Mouse (Mus musculus) neural tube, embryonic 13.5 days (tissue): ENCODE data around the gene Rab8a. TPM values are rescaled to one million over a fixed set of nuclear protein-coding genes. Genes with fewer than 3 reads are reported as not detected.

Experiments used
- ATAC-seq: fragments of 200-750 bp; cut with Nextera tagmentation; 2 replicates; pipeline ENCODE4 v1.8.0; 2017; ENCODE audit warnings: low read depth, mild to moderate bottlenecking, moderate TSS enrichment, moderate library complexity
- H3K27ac ChIP-seq: fragments of 300-500 bp; sonication (generic); replicated peaks from 2 replicates; pipeline ENCODE4 v1.5.1; 2015; ENCODE audit warnings: moderate library complexity, mild to moderate bottlenecking, inconsistent platforms
- H3K27me3 ChIP-seq: fragments of 300-500 bp; sonication (generic); 2 replicates; pipeline ENCODE4 v1.6.1; 2015; ENCODE audit warnings: mild to moderate bottlenecking, inconsistent platforms
- H3K36me3 ChIP-seq: fragments of 300-500 bp; sonication (generic); 2 replicates; pipeline ENCODE4 v1.6.1; 2015; ENCODE audit warnings: mild to moderate bottlenecking, inconsistent platforms
- H3K4me1 ChIP-seq: fragments of 300-500 bp; sonication (generic); replicated peaks from 2 replicates; pipeline ENCODE4 v1.6.1; 2015; ENCODE audit warnings: inconsistent platforms
- H3K4me2 ChIP-seq: fragments of 300-500 bp; sonication (generic); 2 replicates; pipeline ENCODE4 v1.6.1; 2015; ENCODE audit warnings: inconsistent platforms, mild to moderate bottlenecking, moderate library complexity
- H3K4me3 ChIP-seq: fragments of 300-500 bp; sonication (generic); 2 replicates; pipeline ENCODE4 v1.5.1; 2015; ENCODE audit warnings: mild to moderate bottlenecking, inconsistent platforms
- H3K9ac ChIP-seq: fragments of 300-500 bp; sonication (generic); 2 replicates; pipeline ENCODE4 v1.6.1; 2015; ENCODE audit warnings: moderate library complexity, mild to moderate bottlenecking, inconsistent platforms
- H3K9me3 ChIP-seq: fragments of 300-500 bp; sonication (generic); 2 replicates; pipeline ENCODE4 v1.6.1; 2016; ENCODE audit warnings: inconsistent platforms
- WGBS: fragments of 180-500 bp; shearing (Covaris S2); methylation state at CpG from one replicate; pipeline ENCODE4 v1.1.7; 2015; 5-methylcytosine and 5-hydroxymethylcytosine counted together
- polyA plus RNA-seq: library from polyadenylated mRNA; unstranded; fragments of >200 nt; fragmentation: Nextera tagmentation; extraction: Ambion mirVana; gene quantifications from 2 replicates; pipeline ENCODE4 v1.2.1, GENCODE M21; 2015

Rab8a gene
- polyA plus RNA-seq, 1 experiment from 2014 or later, result 109 TPM

DNA sequence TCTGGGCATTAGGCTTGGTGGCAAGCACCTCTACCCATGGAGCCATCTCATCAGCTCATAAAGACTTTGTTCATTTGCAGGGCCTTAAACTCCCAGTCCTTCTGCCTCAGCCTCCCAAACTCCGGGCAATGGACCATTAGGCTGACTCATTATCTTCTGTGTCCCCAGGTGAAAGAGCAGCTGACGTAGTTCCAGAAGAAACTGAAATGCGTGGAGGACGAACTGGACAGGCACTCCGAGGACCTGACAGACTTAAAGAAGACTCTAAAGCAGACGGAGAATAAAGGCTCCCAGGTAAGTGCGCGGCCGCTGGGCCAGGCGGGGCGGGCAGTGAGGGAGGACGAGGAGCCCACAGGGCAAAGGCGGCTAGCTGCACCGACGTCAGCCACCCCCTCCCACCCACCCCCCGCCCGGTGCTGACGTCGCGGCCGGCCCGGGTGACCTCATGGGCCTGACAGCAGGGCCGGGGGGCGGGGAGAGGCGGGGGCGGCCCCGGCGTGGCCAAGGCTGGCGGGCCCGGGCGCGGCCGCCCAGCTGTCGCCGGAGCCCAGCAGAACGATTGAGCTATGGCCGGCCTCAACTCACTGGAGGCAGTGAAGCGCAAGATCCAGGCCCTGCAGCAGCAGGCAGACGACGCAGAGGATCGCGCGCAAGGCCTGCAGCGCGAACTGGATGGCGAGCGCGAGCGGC is 26.1 kb upstream of the Rab8a start, which contains the start of gene Tpm4:
Gene Tpm4, plus strand, starts transcription at position 220 of the 690 bp plus-strand sequence.
- H3K27me3 ChIP-seq, result no peaks in the 10 kb centered on the region
- no peaks in the 10 kb centered on the region for H3K9me3 ChIP-seq
- peak within 1 kb of the TSS; percentile 72 for H3K4me3 ChIP-seq
- peaks cover 31% of the 10 kb centered on the region for H3K4me1 ChIP-seq
- H3K9ac ChIP-seq, result peak within 1 kb of the TSS; percentile 83
- peaks cover 15% of the 10 kb centered on the region for H3K36me3 ChIP-seq
- peak within 1 kb of the TSS; percentile 91 for H3K27ac ChIP-seq
- peak within 1 kb of the TSS; percentile 90 for H3K4me2 ChIP-seq
- ATAC-seq, result peak; percentile 84
- under 1% methylated on average over 47 of the region's 49 CpGs for WGBS

DNA sequence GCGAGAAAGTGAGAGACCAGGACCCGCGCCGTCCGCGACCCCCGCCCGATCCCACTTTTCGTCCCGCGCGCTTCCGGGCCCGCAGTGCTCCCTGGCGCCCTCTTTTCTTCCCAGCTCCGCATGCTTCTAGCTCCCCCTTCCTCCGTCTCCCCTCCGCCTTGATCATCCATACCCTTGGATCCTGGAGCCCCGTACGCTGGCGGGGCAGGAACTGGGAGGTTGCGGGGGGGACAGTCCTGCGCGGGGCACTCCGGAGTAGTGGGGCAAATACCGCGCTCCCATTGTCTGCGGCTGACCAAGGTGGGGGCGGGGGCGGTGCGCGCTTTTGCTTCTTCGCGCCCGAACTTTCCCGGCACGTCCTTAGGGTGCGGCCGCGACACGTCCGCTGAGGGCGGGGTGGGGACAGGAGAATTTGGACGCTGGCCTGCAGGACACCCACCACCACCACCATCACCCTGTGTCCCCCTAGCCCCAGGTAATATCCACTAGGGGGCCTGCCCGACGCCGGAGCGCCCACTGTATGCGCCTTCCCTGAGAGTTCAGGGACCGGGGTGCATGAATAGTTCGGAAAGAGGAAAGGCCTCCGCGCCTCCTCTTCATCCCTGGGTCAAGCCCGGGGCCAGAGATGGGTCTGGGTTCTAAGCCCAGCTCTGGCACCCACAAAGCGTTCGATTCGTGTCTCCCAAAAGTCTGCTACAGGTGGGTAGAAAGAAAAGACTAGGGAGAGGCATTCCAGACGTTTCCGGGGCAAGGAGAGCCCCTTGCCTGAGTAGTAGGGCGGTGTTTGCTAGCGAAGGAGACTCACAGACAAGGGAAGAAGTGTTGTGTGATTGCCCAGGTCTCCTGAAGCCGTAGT is 25.3 kb upstream of the Rab8a start:
- Histone ChIP-seq H3K4me3 (peak overlapping the region; percentile 72), H3K4me1 (peaks cover 31% of the 10 kb centered on the region), H3K4me2 (peak overlapping the region; percentile 90), H3K9me3 (no peaks in the 10 kb centered on the region), H3K9ac (peak overlapping the region; percentile 83), H3K27ac (peak overlapping the region; percentile 91), H3K27me3 (no peaks in the 10 kb centered on the region), H3K36me3 (peaks cover 22% of the 10 kb centered on the region)
- under 1% methylated on average over 59 of the region's 62 CpGs for WGBS
- ATAC-seq, result peak; percentile 73

DNA sequence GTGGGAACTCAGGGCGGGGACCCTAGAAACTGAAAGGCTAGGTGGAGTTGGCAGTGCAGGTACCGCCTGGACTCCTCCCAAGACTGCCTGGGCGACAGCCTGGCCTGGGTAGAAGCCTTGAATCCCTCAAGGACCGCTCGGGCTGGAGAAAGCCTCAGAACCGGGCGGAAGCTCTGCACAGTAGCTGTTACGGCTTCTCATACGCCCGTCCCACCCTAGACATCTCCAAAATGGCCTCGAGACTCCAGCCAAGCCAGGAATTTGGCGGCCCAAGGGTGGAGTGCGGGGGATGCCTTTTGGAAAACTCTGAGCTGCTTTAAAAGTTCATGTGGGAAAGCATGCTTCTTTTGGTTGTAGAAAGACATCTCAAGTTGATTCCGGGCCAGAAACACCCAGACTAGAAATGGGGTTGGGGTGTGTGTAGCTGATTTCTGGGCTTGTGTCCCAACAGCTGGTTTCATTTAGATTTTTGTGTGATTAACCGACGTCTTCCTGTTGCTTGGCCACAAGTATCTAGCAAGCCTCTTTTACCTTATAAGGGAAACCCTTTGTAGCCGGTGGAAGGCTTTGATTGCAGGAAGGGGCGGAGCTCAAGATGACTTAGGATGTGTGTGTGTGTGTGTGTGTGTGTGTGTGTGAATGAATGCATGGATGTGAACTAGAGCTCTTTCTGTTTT is 24.6 kb upstream of the Rab8a start:
- WGBS, result 1% methylated on average over 18 of the region's 18 CpGs

DNA sequence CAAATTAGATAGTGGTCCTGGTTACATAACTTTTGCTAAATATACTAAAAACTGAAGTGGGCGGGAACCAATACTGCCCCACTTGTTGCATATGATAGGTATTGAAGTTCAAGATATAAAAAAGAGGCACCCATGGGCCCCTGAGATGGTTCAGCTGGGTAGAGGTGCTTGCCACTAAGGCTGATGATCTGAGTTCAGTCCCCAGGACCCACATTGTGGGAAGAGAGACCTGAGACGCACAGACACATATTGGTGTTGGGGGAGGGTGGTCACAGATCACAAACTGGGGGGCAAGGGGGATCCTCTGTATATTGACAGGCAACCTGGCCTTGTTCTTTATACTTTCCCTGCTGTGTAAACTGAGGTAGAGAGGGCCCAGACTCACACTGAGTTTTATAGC is 23.6 kb upstream of the Rab8a start:
- ATAC-seq, result no peak
- WGBS, result 90% methylated on average over 2 of the region's 2 CpGs
- Histone ChIP-seq H3K4me2 (peak overlapping the region; percentile 90), H3K36me3 (peaks cover 39% of the 10 kb centered on the region), H3K9ac (no peak overlapping the region), H3K27ac (no peak overlapping the region), H3K4me3 (no peak overlapping the region), H3K27me3 (no peaks in the 10 kb centered on the region), H3K9me3 (no peaks in the 10 kb centered on the region), H3K4me1 (peaks cover 31% of the 10 kb centered on the region)

More for the DNA sequence above, 24.6 kb upstream of the Rab8a start:
- peaks cover 31% of the 10 kb centered on the region for H3K4me1 ChIP-seq
- H3K9ac ChIP-seq, result peak overlapping the region; percentile 83
- no peaks in the 10 kb centered on the region for H3K9me3 ChIP-seq
- peak overlapping the region; percentile 90 for H3K4me2 ChIP-seq
- H3K27ac ChIP-seq, result peak overlapping the region; percentile 91
- H3K36me3 ChIP-seq, result peaks cover 29% of the 10 kb centered on the region
- H3K27me3 ChIP-seq, result no peaks in the 10 kb centered on the region
- H3K4me3 ChIP-seq, result peak overlapping the region; percentile 72
- ATAC-seq, result peak; percentile 4; the same call in 1 of the 2 replicates

DNA sequence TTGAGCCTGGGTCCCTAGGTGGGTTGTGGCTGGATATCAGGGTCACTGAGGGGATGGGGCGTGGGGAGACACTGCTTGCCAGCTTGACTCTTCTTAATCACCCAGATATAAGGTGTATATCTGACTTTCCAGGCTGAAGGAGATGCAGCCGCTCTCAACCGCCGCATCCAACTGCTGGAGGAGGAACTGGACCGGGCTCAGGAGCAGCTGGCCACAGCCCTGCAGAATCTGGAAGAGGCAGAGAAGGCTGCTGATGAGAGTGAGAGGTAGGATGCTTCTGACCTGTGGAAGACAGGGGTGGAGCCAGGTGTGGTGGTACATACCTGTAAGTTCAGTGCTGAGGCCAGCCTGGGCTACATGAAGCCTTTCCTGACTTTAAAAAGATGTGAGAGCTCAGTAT is 22.5 kb upstream of the Rab8a start:
- WGBS, result 98% methylated on average over 5 of the region's 5 CpGs
- no peaks in the 10 kb centered on the region for H3K9me3 ChIP-seq
- ATAC-seq, result no peak
- H3K4me3 ChIP-seq, result no peak overlapping the region
- H3K4me1 ChIP-seq, result peaks cover 31% of the 10 kb centered on the region
- H3K4me2 ChIP-seq, result no peak overlapping the region
- H3K27me3 ChIP-seq, result no peaks in the 10 kb centered on the region
- no peak overlapping the region for H3K27ac ChIP-seq
- peaks cover 50% of the 10 kb centered on the region for H3K36me3 ChIP-seq
- H3K9ac ChIP-seq, result no peak overlapping the region

DNA sequence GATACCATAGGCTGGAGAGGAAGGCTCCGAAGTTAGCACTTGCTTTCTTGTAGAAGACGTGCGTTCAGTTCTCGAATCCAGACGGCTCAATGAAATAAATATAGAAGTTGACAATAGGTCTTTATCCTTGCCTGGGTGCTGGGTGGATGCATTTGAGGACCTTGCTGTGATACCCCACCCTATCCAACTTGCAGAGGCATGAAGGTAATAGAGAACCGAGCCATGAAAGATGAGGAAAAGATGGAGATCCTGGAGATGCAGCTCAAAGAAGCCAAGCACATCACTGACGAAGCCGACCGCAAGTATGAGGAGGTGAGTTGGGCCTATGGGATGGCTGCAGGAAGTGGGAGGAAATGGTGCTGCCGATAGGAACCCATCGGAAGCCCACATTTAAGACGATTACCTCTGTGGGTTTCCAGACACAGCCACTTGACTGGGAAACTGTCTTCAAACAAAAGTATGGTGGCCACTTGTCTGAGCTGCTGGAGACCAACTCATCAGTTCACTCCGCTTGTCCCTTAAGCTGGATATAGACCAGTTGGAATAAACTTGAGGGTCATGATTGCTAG is 17.7 kb upstream of the Rab8a start:
- Histone ChIP-seq H3K4me3 (no peak overlapping the region), H3K4me2 (no peak overlapping the region), H3K36me3 (peaks cover 96% of the 10 kb centered on the region), H3K27ac (no peak overlapping the region), H3K4me1 (no peaks in the 10 kb centered on the region), H3K27me3 (no peaks in the 10 kb centered on the region), H3K9me3 (no peaks in the 10 kb centered on the region), H3K9ac (no peak overlapping the region)
- no peak for ATAC-seq
- 94% methylated on average over 13 of the region's 13 CpGs for WGBS

DNA sequence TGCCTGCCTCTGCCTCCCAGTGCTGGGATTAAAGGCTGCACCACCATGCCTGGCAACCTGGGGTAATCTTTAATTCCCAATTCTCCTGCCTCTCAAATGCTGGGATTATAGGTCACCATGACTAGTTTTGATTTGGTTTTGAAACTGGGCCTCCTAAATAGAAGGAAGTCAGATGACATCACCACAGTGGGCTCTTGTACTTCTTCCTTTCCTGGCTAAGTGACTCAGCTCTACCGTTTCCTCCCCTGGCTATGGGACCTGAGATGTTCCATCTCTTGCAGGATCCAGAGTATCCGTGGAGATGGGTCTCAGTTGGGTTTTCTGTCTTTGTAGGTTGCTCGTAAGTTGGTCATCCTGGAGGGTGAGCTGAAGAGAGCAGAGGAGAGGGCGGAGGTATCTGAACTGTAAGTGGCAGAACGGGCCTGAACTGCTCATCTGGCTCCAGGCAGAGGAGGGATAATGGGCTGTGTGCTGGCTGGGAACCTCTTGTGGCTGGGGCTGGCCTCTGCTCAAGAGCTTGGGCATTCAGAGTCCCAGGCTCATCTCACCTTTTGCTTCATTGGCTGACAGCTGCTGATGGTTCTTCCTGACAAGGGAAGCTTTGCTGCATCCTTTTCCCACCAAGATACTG is 16.5 kb upstream of the Rab8a start:
- Histone ChIP-seq H3K9ac (no peak overlapping the region), H3K36me3 (peaks cover 94% of the 10 kb centered on the region), H3K27me3 (no peaks in the 10 kb centered on the region), H3K9me3 (no peaks in the 10 kb centered on the region), H3K4me3 (no peak overlapping the region), H3K27ac (no peak overlapping the region), H3K4me2 (no peak overlapping the region), H3K4me1 (no peaks in the 10 kb centered on the region)
- 88% methylated on average over 5 of the region's 5 CpGs for WGBS
- ATAC-seq, result no peak

DNA sequence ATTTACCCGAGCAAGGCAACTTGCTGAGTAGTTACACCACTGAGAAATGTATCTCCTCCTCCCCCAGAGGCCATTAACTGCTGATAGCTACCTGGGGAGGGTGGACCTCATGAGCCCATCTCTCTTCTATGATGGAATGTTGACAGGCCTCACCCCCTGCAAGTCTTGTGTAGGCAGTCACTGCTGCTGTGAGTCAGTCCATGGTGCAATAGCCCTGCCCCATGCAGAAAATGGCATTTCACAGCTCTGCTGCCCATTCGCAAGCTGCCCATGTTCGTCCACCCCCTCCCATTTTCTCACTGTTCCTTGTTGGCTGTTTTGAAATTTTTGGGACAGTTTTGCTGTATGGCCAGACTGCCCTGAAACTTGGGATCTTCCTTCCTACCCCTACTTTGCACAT is 15.5 kb upstream of the Rab8a start:
- peaks cover 94% of the 10 kb centered on the region for H3K36me3 ChIP-seq
- H3K4me3 ChIP-seq, result no peak overlapping the region
- H3K27ac ChIP-seq, result no peak overlapping the region
- no peaks in the 10 kb centered on the region for H3K4me1 ChIP-seq
- no peak for ATAC-seq
- H3K9me3 ChIP-seq, result no peaks in the 10 kb centered on the region
- no peaks in the 10 kb centered on the region for H3K27me3 ChIP-seq
- no peak overlapping the region for H3K4me2 ChIP-seq
- H3K9ac ChIP-seq, result no peak overlapping the region
- WGBS, result 91% methylated on average over 3 of the region's 3 CpGs

DNA sequence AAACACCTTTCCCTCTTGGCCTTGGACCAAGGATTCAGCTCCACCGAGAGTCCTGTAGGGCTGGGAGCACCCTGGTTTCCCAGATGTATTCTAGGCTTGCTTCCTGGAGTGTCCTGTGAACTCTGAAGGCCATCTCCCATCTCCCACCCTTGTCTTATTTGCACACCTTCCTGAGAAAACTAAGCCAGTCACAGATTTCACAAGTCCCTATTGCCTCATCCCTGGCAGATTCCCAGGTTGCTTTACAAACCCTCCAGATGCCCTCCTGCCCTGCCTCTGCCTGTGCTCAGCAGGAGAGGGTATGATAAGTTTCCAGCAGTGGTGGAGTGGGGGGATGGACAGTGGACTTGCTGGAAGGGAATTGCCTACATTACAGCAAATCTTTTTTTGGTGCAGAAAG is 14.9 kb upstream of the Rab8a start:
- H3K4me1 ChIP-seq, result no peaks in the 10 kb centered on the region
- H3K27me3 ChIP-seq, result no peaks in the 10 kb centered on the region
- no peak overlapping the region for H3K27ac ChIP-seq
- H3K9me3 ChIP-seq, result no peaks in the 10 kb centered on the region
- no peak overlapping the region for H3K9ac ChIP-seq
- peaks cover 94% of the 10 kb centered on the region for H3K36me3 ChIP-seq
- no peak for ATAC-seq
- no peak overlapping the region for H3K4me3 ChIP-seq
- no peak overlapping the region for H3K4me2 ChIP-seq
- WGBS, result 88% methylated on average over 1 of the region's 1 CpGs

DNA sequence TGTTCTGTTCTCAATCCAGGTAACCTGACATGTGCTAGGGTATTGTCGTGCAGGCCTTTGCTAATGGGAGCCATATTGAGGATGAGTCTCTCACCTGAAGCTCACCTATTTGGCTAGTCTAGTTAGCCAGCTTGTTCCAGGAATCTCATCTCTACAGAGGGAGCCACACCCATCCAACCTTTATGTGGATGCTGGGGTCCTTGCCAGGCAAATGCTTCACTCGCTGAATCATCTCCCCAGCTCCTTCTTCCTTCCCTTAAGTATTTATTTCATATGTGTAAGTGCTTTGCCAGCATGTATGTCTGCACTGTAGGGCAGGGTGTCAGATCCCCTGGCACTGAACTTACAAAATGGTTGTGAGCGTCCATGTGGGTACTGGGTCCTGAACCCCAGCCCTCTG is 14.4 kb upstream of the Rab8a start:
- Histone ChIP-seq H3K4me2 (no peak overlapping the region), H3K4me3 (no peak overlapping the region), H3K9ac (no peak overlapping the region), H3K27ac (no peak overlapping the region), H3K36me3 (peaks cover 94% of the 10 kb centered on the region), H3K27me3 (no peaks in the 10 kb centered on the region), H3K9me3 (no peaks in the 10 kb centered on the region), H3K4me1 (no peaks in the 10 kb centered on the region)
- no peak for ATAC-seq
- 98% methylated on average over 3 of the region's 3 CpGs for WGBS

DNA sequence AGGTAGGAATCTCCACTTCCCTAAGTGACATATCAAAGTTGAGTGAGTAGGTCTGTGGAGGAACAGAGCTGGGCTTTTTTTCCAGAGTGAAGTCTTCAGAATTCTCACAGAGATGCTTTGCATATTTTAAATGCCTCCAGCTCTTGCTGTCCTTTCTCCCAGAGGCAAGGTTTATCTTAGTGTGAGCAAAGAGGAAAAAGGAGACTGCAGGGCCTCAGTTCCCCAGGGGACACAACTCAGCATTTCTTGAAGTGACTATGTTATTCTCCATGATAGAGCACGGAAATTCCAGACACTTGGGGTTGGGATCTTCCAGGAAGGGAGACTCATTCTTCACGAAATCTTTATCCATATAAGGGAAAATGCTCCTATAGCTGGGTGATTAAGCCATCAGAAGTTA is 13.7 kb upstream of the Rab8a start:
- ATAC-seq, result no peak
- Histone ChIP-seq H3K9me3 (no peaks in the 10 kb centered on the region), H3K27me3 (no peaks in the 10 kb centered on the region), H3K4me2 (no peak overlapping the region), H3K36me3 (peaks cover 94% of the 10 kb centered on the region), H3K9ac (no peak overlapping the region), H3K27ac (no peak overlapping the region), H3K4me1 (no peaks in the 10 kb centered on the region), H3K4me3 (no peak overlapping the region)
- 87% methylated on average over 2 of the region's 2 CpGs for WGBS
